Mouse (Mus musculus): Measurements from ENCODE around the gene Gm9903. TPM values are rescaled to one million over a fixed set of nuclear protein-coding genes. Genes with fewer than 3 reads are reported as not detected.

The Gm9903 gene
- polyA plus RNA-seq, 1 experiment from 2014 or later, result 0.17 TPM

- Histone ChIP-seq H3K4me2 (no peak overlapping the region), H3K9me3 (no peaks in the 10 kb centered on the region), H3K4me1 (no peaks in the 10 kb centered on the region), H3K27me3 (replicated peaks) (no peaks in the 10 kb centered on the region), H3K4me3 (replicated peaks) (no peak overlapping the region), H3K27ac (no peak overlapping the region), H3K36me3 (no peaks in the 10 kb centered on the region), H3K9ac (no peak overlapping the region)
- 83% methylated on average over 2 of the region's 2 CpGs for WGBS
- ATAC-seq (ENCODE audit: insufficient read depth, low FRiP score, low read depth), result no peak
These were observed 7.1 kb upstream of the Gm9903 start for GRCm38 (mm10) chr5:33622671-33623070.

- no peaks in the 10 kb centered on the region for H3K9me3 ChIP-seq
- ATAC-seq (ENCODE audit: insufficient read depth, low FRiP score, low read depth), result no peak
- no peaks in the 10 kb centered on the region for H3K27me3 ChIP-seq (replicated peaks)
- H3K4me2 ChIP-seq, result no peak overlapping the region
- no peaks in the 10 kb centered on the region for H3K36me3 ChIP-seq
- H3K4me3 ChIP-seq (replicated peaks), result no peak overlapping the region
- no peak overlapping the region for H3K9ac ChIP-seq
- WGBS, result 66% methylated on average over 3 of the region's 3 CpGs
- no peak overlapping the region for H3K27ac ChIP-seq
- H3K4me1 ChIP-seq, result peaks cover 5% of the 10 kb centered on the region; the same call in 1 of the 2 replicates
These were observed 6.0 kb upstream of the Gm9903 start for GRCm38 (mm10) chr5:33623766-33624165.

- H3K9ac ChIP-seq, result no peak overlapping the region
- WGBS, result 25% methylated on average over 4 of the region's 4 CpGs
- H3K4me1 ChIP-seq, result peaks cover 8% of the 10 kb centered on the region; the same call in 1 of the 2 replicates
- H3K36me3 ChIP-seq, result no peaks in the 10 kb centered on the region
- H3K4me3 ChIP-seq (replicated peaks), result peak overlapping the region; percentile 77
- H3K27me3 ChIP-seq (replicated peaks), result no peaks in the 10 kb centered on the region
- H3K4me2 ChIP-seq, result peak overlapping the region; percentile 78
- H3K9me3 ChIP-seq, result no peaks in the 10 kb centered on the region
- H3K27ac ChIP-seq, result no peak overlapping the region; the same call in 1 of the 2 replicates
- ATAC-seq (ENCODE audit: insufficient read depth, low FRiP score, low read depth), result no peak
These were observed 1.8 kb upstream of the Gm9903 start for GRCm38 (mm10) chr5:33627968-33628367.

GRCm38 (mm10) chr5:33628820-33629300 is 865 bp upstream of the Gm9903 start:
- no peaks in the 10 kb centered on the region for H3K36me3 ChIP-seq
- peak overlapping the region; percentile 77 for H3K4me3 ChIP-seq (replicated peaks)
- H3K27me3 ChIP-seq (replicated peaks), result no peaks in the 10 kb centered on the region
- peaks cover 8% of the 10 kb centered on the region; the same call in 1 of the 2 replicates for H3K4me1 ChIP-seq
- peak; percentile 16; the same call in 1 of the 2 replicates for ATAC-seq (ENCODE audit: insufficient read depth, low FRiP score, low read depth)
- H3K9ac ChIP-seq, result peak overlapping the region; percentile 74
- H3K9me3 ChIP-seq, result no peaks in the 10 kb centered on the region
- H3K27ac ChIP-seq, result peak overlapping the region; percentile 93
- under 1% methylated on average over 24 of the region's 24 CpGs for WGBS
- H3K4me2 ChIP-seq, result peak overlapping the region; percentile 78

- 3% methylated on average over 9 of the region's 9 CpGs for WGBS
- Histone ChIP-seq H3K4me3 (replicated peaks) (peak overlapping the region; percentile 77), H3K4me1 (peaks cover 8% of the 10 kb centered on the region; the same call in 1 of the 2 replicates), H3K36me3 (no peaks in the 10 kb centered on the region), H3K9me3 (no peaks in the 10 kb centered on the region), H3K9ac (peak overlapping the region; percentile 30; the same call in 1 of the 2 replicates), H3K27ac (peak overlapping the region; percentile 76), H3K4me2 (peak overlapping the region; percentile 88), H3K27me3 (replicated peaks) (no peaks in the 10 kb centered on the region)
- peak; percentile 49 for ATAC-seq (ENCODE audit: insufficient read depth, low FRiP score, low read depth)
These were observed 336 bp downstream of the Gm9903 start for GRCm38 (mm10) chr5:33630061-33630460.

- no peaks in the 10 kb centered on the region for H3K9me3 ChIP-seq
- H3K4me3 ChIP-seq (replicated peaks), result peak overlapping the region; percentile 77; the same call in 1 of the 2 replicates
- H3K4me1 ChIP-seq, result peaks cover 8% of the 10 kb centered on the region; the same call in 1 of the 2 replicates
- peak overlapping the region; percentile 88 for H3K4me2 ChIP-seq
- peak overlapping the region; percentile 76 for H3K27ac ChIP-seq
- H3K9ac ChIP-seq, result no peak overlapping the region
- no peaks in the 10 kb centered on the region for H3K27me3 ChIP-seq (replicated peaks)
- 52% methylated on average over 4 of the region's 4 CpGs for WGBS
- H3K36me3 ChIP-seq, result 0 out of 2 replicates have a peak, but pooled peaks cover 4% of the 10 kb centered on the region
- no peak for ATAC-seq (ENCODE audit: insufficient read depth, low FRiP score, low read depth)
These were observed 890 bp downstream of the Gm9903 start for GRCm38 (mm10) chr5:33630615-33631014.

- WGBS, result 91% methylated on average over 1 of the region's 1 CpGs
- Histone ChIP-seq H3K9ac (no peak overlapping the region), H3K27me3 (replicated peaks) (no peaks in the 10 kb centered on the region), H3K9me3 (no peaks in the 10 kb centered on the region), H3K4me2 (no peak overlapping the region), H3K4me1 (peaks cover 8% of the 10 kb centered on the region; the same call in 1 of the 2 replicates), H3K4me3 (replicated peaks) (no peak overlapping the region), H3K27ac (no peak overlapping the region), H3K36me3 (peaks cover 6% of the 10 kb centered on the region)
- no peak for ATAC-seq (ENCODE audit: insufficient read depth, low FRiP score, low read depth)
These were observed 2.8 kb downstream of the Gm9903 start for GRCm38 (mm10) chr5:33632526-33632925.

GRCm38 (mm10) chr5:33635361-33635760 is 5.6 kb downstream of the Gm9903 start:
- H3K4me3 ChIP-seq (replicated peaks), result no peak overlapping the region
- H3K4me2 ChIP-seq, result no peak overlapping the region
- peaks cover 16% of the 10 kb centered on the region for H3K36me3 ChIP-seq
- ATAC-seq (ENCODE audit: insufficient read depth, low FRiP score, low read depth), result no peak
- WGBS, result 84% methylated on average over 3 of the region's 3 CpGs
- no peaks in the 10 kb centered on the region for H3K27me3 ChIP-seq (replicated peaks)
- H3K4me1 ChIP-seq, result 0 out of 2 replicates have a peak, but pooled peaks cover 3% of the 10 kb centered on the region
- no peak overlapping the region for H3K9ac ChIP-seq
- no peak overlapping the region for H3K27ac ChIP-seq
- H3K9me3 ChIP-seq, result no peaks in the 10 kb centered on the region

- Histone ChIP-seq H3K27ac (no peak overlapping the region), H3K36me3 (peaks cover 25% of the 10 kb centered on the region), H3K9ac (no peak overlapping the region), H3K9me3 (no peaks in the 10 kb centered on the region), H3K27me3 (replicated peaks) (no peaks in the 10 kb centered on the region), H3K4me2 (no peak overlapping the region), H3K4me3 (replicated peaks) (no peak overlapping the region), H3K4me1 (no peaks in the 10 kb centered on the region)
- WGBS, result 77% methylated on average over 3 of the region's 3 CpGs
- ATAC-seq (ENCODE audit: insufficient read depth, low FRiP score, low read depth), result no peak
These were observed 8.1 kb downstream of the Gm9903 start for GRCm38 (mm10) chr5:33637606-33638350.

GRCm38 (mm10) chr5:33638826-33639225 is 9.1 kb downstream of the Gm9903 start:
- Histone ChIP-seq H3K4me1 (no peaks in the 10 kb centered on the region), H3K4me2 (no peak overlapping the region), H3K9me3 (no peaks in the 10 kb centered on the region), H3K9ac (no peak overlapping the region), H3K36me3 (peaks cover 34% of the 10 kb centered on the region), H3K27me3 (replicated peaks) (no peaks in the 10 kb centered on the region), H3K27ac (no peak overlapping the region), H3K4me3 (replicated peaks) (no peak overlapping the region)
- ATAC-seq (ENCODE audit: insufficient read depth, low FRiP score, low read depth), result no peak
- 51% methylated on average over 4 of the region's 4 CpGs for WGBS

GRCm38 (mm10) chr5:33640652-33641051 is 10.9 kb downstream of the Gm9903 start:
- Histone ChIP-seq H3K27ac (no peak overlapping the region), H3K9me3 (no peaks in the 10 kb centered on the region), H3K4me2 (no peak overlapping the region), H3K9ac (no peak overlapping the region), H3K4me3 (replicated peaks) (no peak overlapping the region), H3K27me3 (replicated peaks) (no peaks in the 10 kb centered on the region), H3K36me3 (peaks cover 41% of the 10 kb centered on the region), H3K4me1 (no peaks in the 10 kb centered on the region)
- WGBS, result 33% methylated on average over 3 of the region's 3 CpGs
- no peak for ATAC-seq (ENCODE audit: insufficient read depth, low FRiP score, low read depth)

- Histone ChIP-seq H3K9ac (peak overlapping the region; percentile 52; the same call in 1 of the 2 replicates), H3K4me2 (peak overlapping the region; percentile 56), H3K9me3 (no peaks in the 10 kb centered on the region), H3K36me3 (peaks cover 50% of the 10 kb centered on the region), H3K4me1 (peaks cover 20% of the 10 kb centered on the region), H3K27me3 (replicated peaks) (no peaks in the 10 kb centered on the region), H3K27ac (peak overlapping the region; percentile 97; the same call in 1 of the 2 replicates), H3K4me3 (replicated peaks) (peak overlapping the region; percentile 77)
- ATAC-seq (ENCODE audit: insufficient read depth, low FRiP score, low read depth), result no peak
- WGBS, result 12% methylated on average over 2 of the region's 2 CpGs
These were observed 21.3 kb downstream of the Gm9903 start for GRCm38 (mm10) chr5:33651017-33651416.
